Mouse (Mus musculus): Measurements from ENCODE around the gene Cd59b. TPM values are rescaled to one million over a fixed set of nuclear protein-coding genes. Genes with fewer than 3 reads are reported as not detected.
"Not testable (repeated sequence)": the region's sequence is repeated elsewhere in the genome, so short reads cannot be mapped to it uniquely, and the experiment has no call there.

Gene Cd59b
- polyA plus RNA-seq, 1 experiment from 2014 or later, result 2.9 TPM

- no peak for DNase-seq (ENCODE audit: low spot score)
- no peak overlapping the region for H3K9ac ChIP-seq (ENCODE audit: low read length)
- WGBS, result 91% methylated on average over 1 of the region's 1 CpGs
- no peak overlapping the region for H3K27ac ChIP-seq (ENCODE audit: low read depth, low read length)
- H3K4me2 ChIP-seq (ENCODE audit: low read depth, low read length, severe bottlenecking), result no peak overlapping the region
- no peak for ATAC-seq (replicated peaks; ENCODE audit: low FRiP score)
- H3K27me3 ChIP-seq (ENCODE audit: control insufficient read depth, insufficient read depth, low read length), result no peaks in the 10 kb centered on the region
- H3K4me1 ChIP-seq (replicated peaks; ENCODE audit: control insufficient read depth, insufficient read depth, low read length), result no peaks in the 10 kb centered on the region
- H3K9me3 ChIP-seq (ENCODE audit: control insufficient read depth, low read length), result no peaks in the 10 kb centered on the region
- H3K4me3 ChIP-seq (ENCODE audit: low read depth, low read length), result no peak overlapping the region
- H3K36me3 ChIP-seq (ENCODE audit: control insufficient read depth, insufficient read depth, low read length), result peaks cover 2% of the 10 kb centered on the region; the same call in 1 of the 2 replicates
Measured at GRCm38 (mm10) chr2:104058381-104058780, 11.3 kb upstream of the Cd59b start.

DNA sequence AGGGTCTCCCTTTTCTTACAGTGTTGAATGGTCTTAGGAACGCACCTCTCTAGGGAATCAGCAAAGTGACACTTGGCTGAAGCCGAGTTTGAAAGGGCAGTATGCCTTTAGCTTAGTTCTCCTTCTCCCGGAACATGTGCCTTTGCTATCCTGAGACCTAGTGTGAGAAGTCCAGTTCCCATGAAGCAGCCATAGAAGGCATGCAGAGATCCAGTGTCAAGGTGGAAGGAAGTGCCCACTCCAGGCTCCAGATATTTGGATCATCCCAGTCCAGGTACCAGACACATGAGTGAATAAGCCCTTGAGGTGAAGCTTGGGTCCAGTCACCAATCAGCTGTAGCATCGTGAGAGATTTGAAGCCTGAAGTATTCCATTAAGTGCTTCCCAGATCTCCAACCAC lies 10.7 kb upstream of the Cd59b start:
- whole genome bisulfite sequencing, result 93% methylated on average over 4 of the region's 4 CpGs
- Histone ChIP-seq H3K4me1 (replicated peaks; ENCODE audit: control insufficient read depth, insufficient read depth, low read length) (no peaks in the 10 kb centered on the region), H3K27ac (ENCODE audit: low read depth, low read length) (no peak overlapping the region), H3K9me3 (ENCODE audit: control insufficient read depth, low read length) (no peaks in the 10 kb centered on the region), H3K36me3 (ENCODE audit: control insufficient read depth, insufficient read depth, low read length) (peaks cover 2% of the 10 kb centered on the region; the same call in 1 of the 2 replicates), H3K4me2 (ENCODE audit: low read depth, low read length, severe bottlenecking) (no peak overlapping the region), H3K27me3 (ENCODE audit: control insufficient read depth, insufficient read depth, low read length) (no peaks in the 10 kb centered on the region), H3K9ac (ENCODE audit: low read length) (no peak overlapping the region), H3K4me3 (ENCODE audit: low read depth, low read length) (no peak overlapping the region)
- DNase-seq (ENCODE audit: low spot score) (no peak), ATAC-seq (replicated peaks; ENCODE audit: low FRiP score) (no peak)

- Histone ChIP-seq H3K4me2 (ENCODE audit: low read depth, low read length, severe bottlenecking) (no peak overlapping the region), H3K9me3 (ENCODE audit: control insufficient read depth, low read length) (no peaks in the 10 kb centered on the region), H3K27me3 (ENCODE audit: control insufficient read depth, insufficient read depth, low read length) (no peaks in the 10 kb centered on the region), H3K9ac (ENCODE audit: low read length) (no peak overlapping the region), H3K36me3 (ENCODE audit: control insufficient read depth, insufficient read depth, low read length) (no peaks in the 10 kb centered on the region), H3K27ac (ENCODE audit: low read depth, low read length) (no peak overlapping the region), H3K4me3 (ENCODE audit: low read depth, low read length) (no peak overlapping the region), H3K4me1 (replicated peaks; ENCODE audit: control insufficient read depth, insufficient read depth, low read length) (no peaks in the 10 kb centered on the region)
- DNase-seq (ENCODE audit: low spot score) (no peak), ATAC-seq (replicated peaks; ENCODE audit: low FRiP score) (no peak)
- WGBS, result 84% methylated on average over 10 of the region's 10 CpGs
Measured at GRCm38 (mm10) chr2:104059786-104060185, 9.9 kb upstream of the Cd59b start.

DNA sequence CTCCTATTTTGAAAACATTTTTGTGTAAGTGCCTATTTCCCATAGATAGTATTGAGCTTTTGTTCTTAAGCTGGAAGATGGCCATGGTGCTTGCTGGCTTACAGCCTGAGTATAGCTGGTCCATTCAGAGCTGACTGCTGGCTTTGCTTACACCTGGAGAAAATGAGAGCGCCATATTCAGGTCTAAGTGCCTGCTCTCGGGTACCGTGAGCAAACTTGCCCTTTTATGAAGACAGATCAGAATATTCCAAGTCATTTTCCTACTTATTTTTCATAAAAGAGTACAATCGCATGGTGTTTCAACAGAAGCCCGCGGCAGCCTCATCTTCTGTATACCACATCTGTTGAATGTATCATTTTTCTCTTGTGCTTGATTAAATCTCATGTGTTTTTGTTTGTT lies 8.7 kb upstream of the Cd59b start:
- Histone ChIP-seq H3K4me3 (ENCODE audit: low read depth, low read length) (no peak overlapping the region), H3K27ac (ENCODE audit: low read depth, low read length) (no peak overlapping the region), H3K36me3 (ENCODE audit: control insufficient read depth, insufficient read depth, low read length) (no peaks in the 10 kb centered on the region), H3K4me2 (ENCODE audit: low read depth, low read length, severe bottlenecking) (no peak overlapping the region), H3K9ac (ENCODE audit: low read length) (no peak overlapping the region), H3K4me1 (replicated peaks; ENCODE audit: control insufficient read depth, insufficient read depth, low read length) (no peaks in the 10 kb centered on the region), H3K27me3 (ENCODE audit: control insufficient read depth, insufficient read depth, low read length) (no peaks in the 10 kb centered on the region), H3K9me3 (ENCODE audit: control insufficient read depth, low read length) (no peaks in the 10 kb centered on the region)
- WGBS, result 96% methylated on average over 6 of the region's 6 CpGs
- DNase-seq (ENCODE audit: low spot score) (no peak), ATAC-seq (replicated peaks; ENCODE audit: low FRiP score) (no peak)

DNA sequence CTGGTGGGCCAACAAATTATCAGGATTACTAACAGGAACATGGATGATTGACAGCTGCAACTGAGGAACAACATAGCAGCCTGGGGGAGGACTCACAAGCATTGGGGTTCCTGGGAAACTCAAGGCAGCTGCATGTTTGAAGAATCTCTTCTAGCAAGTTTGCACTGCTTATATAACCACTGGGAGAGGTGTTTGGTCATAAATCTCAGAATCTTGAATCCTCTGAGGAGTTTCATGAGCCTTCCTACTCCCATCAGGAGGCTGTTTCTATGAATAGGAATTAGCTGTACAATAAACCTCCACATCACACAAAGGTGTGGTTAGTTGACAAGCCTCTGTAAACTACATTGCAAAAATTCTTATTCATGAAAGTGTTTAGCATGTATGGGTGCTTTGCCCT lies 7.0 kb upstream of the Cd59b start:
- Histone ChIP-seq H3K9ac (ENCODE audit: low read length) (no peak overlapping the region), H3K4me1 (replicated peaks; ENCODE audit: control insufficient read depth, insufficient read depth, low read length) (no peaks in the 10 kb centered on the region), H3K4me3 (ENCODE audit: low read depth, low read length) (no peak overlapping the region), H3K36me3 (ENCODE audit: control insufficient read depth, insufficient read depth, low read length) (no peaks in the 10 kb centered on the region), H3K27ac (ENCODE audit: low read depth, low read length) (no peak overlapping the region), H3K9me3 (ENCODE audit: control insufficient read depth, low read length) (no peaks in the 10 kb centered on the region), H3K27me3 (ENCODE audit: control insufficient read depth, insufficient read depth, low read length) (no peaks in the 10 kb centered on the region), H3K4me2 (ENCODE audit: low read depth, low read length, severe bottlenecking) (no peak overlapping the region)
- DNase-seq (ENCODE audit: low spot score) (no peak), ATAC-seq (replicated peaks; ENCODE audit: low FRiP score) (no peak)

- ATAC-seq (replicated peaks; ENCODE audit: low FRiP score) (no peak), DNase-seq (ENCODE audit: low spot score) (no peak)
- H3K27ac ChIP-seq (ENCODE audit: low read depth, low read length), result no peak overlapping the region
- no peak overlapping the region for H3K4me2 ChIP-seq (ENCODE audit: low read depth, low read length, severe bottlenecking)
- H3K9ac ChIP-seq (ENCODE audit: low read length), result no peak overlapping the region
- no peaks in the 10 kb centered on the region for H3K9me3 ChIP-seq (ENCODE audit: control insufficient read depth, low read length)
- no peaks in the 10 kb centered on the region for H3K36me3 ChIP-seq (ENCODE audit: control insufficient read depth, insufficient read depth, low read length)
- no peaks in the 10 kb centered on the region for H3K4me1 ChIP-seq (replicated peaks; ENCODE audit: control insufficient read depth, insufficient read depth, low read length)
- no peaks in the 10 kb centered on the region for H3K27me3 ChIP-seq (ENCODE audit: control insufficient read depth, insufficient read depth, low read length)
- WGBS, result 87% methylated on average over 2 of the region's 2 CpGs
- H3K4me3 ChIP-seq (ENCODE audit: low read depth, low read length), result no peak overlapping the region
Measured at GRCm38 (mm10) chr2:104064152-104064551, 5.5 kb upstream of the Cd59b start.

- 92% methylated on average over 5 of the region's 6 CpGs for WGBS
- H3K27ac ChIP-seq (ENCODE audit: low read depth, low read length), result not testable (repeated sequence)
Measured at GRCm38 (mm10) chr2:104065526-104065925, 4.1 kb upstream of the Cd59b start, which contains the start of gene Gm10912. Gene Gm10912 (plus strand): TSS chr2:104065826.

GRCm38 (mm10) chr2:104068450-104068849 lies 1.2 kb upstream of the Cd59b start, which contains the start of gene Gm10799:
Gene Gm10799 (minus strand): TSS chr2:104068550.
- H3K27me3 ChIP-seq (ENCODE audit: control insufficient read depth, insufficient read depth, low read length); H3K4me1 ChIP-seq (replicated peaks; ENCODE audit: control insufficient read depth, insufficient read depth, low read length); H3K4me2 ChIP-seq (ENCODE audit: low read depth, low read length, severe bottlenecking); ATAC-seq (replicated peaks; ENCODE audit: low FRiP score); DNase-seq (ENCODE audit: low spot score); H3K36me3 ChIP-seq (ENCODE audit: control insufficient read depth, insufficient read depth, low read length); H3K9ac ChIP-seq (ENCODE audit: low read length); H3K4me3 ChIP-seq (ENCODE audit: low read depth, low read length); H3K27ac ChIP-seq (ENCODE audit: low read depth, low read length); H3K9me3 ChIP-seq (ENCODE audit: control insufficient read depth, low read length): not testable (repeated sequence)
- 93% methylated on average over 7 of the region's 7 CpGs for WGBS

More at GRCm38 (mm10) chr2:104065526-104065925, 4.1 kb upstream of the Cd59b start, which contains the start of gene Gm10912:
- not testable (repeated sequence) for ATAC-seq (replicated peaks; ENCODE audit: low FRiP score); H3K27me3 ChIP-seq (ENCODE audit: control insufficient read depth, insufficient read depth, low read length); H3K9ac ChIP-seq (ENCODE audit: low read length); H3K36me3 ChIP-seq (ENCODE audit: control insufficient read depth, insufficient read depth, low read length); H3K4me2 ChIP-seq (ENCODE audit: low read depth, low read length, severe bottlenecking); DNase-seq (ENCODE audit: low spot score); H3K4me1 ChIP-seq (replicated peaks; ENCODE audit: control insufficient read depth, insufficient read depth, low read length); H3K9me3 ChIP-seq (ENCODE audit: control insufficient read depth, low read length); H3K4me3 ChIP-seq (ENCODE audit: low read depth, low read length)

DNA sequence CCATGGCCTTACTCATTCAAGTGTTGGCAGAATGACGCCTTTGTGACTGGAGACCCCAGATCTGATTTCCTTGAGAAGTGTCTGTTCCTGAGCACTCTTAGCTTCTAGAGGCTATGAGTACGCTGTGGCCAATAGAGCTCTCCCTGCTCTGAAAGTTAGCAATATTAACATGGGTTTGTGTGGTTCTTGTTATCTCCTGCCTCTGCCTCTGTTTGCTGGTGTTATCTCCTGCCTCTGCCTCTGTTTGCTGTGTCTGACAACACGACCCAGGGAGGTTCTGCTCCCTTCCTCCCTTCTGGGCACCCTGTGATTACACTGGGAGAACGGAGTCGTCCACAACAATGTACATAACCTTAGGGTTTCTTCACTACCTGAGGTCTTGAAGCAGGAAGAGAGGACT lies 8.6 kb downstream of the Cd59b start:
- not testable (repeated sequence) for H3K4me2 ChIP-seq (ENCODE audit: low read depth, low read length, severe bottlenecking); DNase-seq (ENCODE audit: low spot score); H3K27me3 ChIP-seq (ENCODE audit: control insufficient read depth, insufficient read depth, low read length); H3K4me1 ChIP-seq (replicated peaks; ENCODE audit: control insufficient read depth, insufficient read depth, low read length); H3K9me3 ChIP-seq (ENCODE audit: control insufficient read depth, low read length); H3K9ac ChIP-seq (ENCODE audit: low read length); H3K4me3 ChIP-seq (ENCODE audit: low read depth, low read length); ATAC-seq (replicated peaks; ENCODE audit: low FRiP score); H3K27ac ChIP-seq (ENCODE audit: low read depth, low read length); H3K36me3 ChIP-seq (ENCODE audit: control insufficient read depth, insufficient read depth, low read length)
- 80% methylated on average over 5 of the region's 5 CpGs for WGBS
